Mouse (Mus musculus) megakaryocyte, embryonic 14.5 days (primary cell): ENCODE results near the gene Sae1. TPM values are rescaled to one million over a fixed set of nuclear protein-coding genes. Genes with fewer than 3 reads are reported as not detected.

Experiments used
- H3K27me3 ChIP-seq: replicated peaks from 2 replicates; pipeline ENCODE3; 2012; ENCODE audit warnings: inconsistent platforms
- H3K36me3 ChIP-seq: replicated peaks from 2 replicates; pipeline ENCODE3; 2012; ENCODE audit warnings: low read length, inconsistent platforms, mixed read lengths
- H3K4me1 ChIP-seq: 2 replicates; pipeline ENCODE4 v1.6.1; 2012; ENCODE audit warnings: inconsistent platforms
- H3K4me3 ChIP-seq: replicated peaks from 2 replicates; pipeline ENCODE3; 2012; ENCODE audit warnings: moderate library complexity, mild to moderate bottlenecking, inconsistent platforms
- H3K9me3 ChIP-seq: 2 replicates; pipeline ENCODE4 v1.6.1; 2012; ENCODE audit warnings: inconsistent platforms
- FLI1 ChIP-seq: IDR thresholded peaks from 2 replicates; pipeline ENCODE4 v1.6.1; 2012; ENCODE audit warnings: low read length, inconsistent platforms, mixed read lengths
- GATA1 ChIP-seq: IDR thresholded peaks from 3 replicates; pipeline ENCODE4 v1.6.1; 2012; ENCODE audit warnings: mixed read lengths, low read length, inconsistent platforms, borderline replicate concordance
- polyA plus RNA-seq: library from polyadenylated mRNA; stranded (reverse); fragments of >175 nt; gene quantifications from 2 replicates; pipeline ENCODE4 v1.2.3, GENCODE M21; 2012; ENCODE audit warnings: low replicate concordance; ENCODE audit not compliant: insufficient read depth

Gene Sae1
- polyA plus RNA-seq, 1 experiment: 20.1 TPM

GRCm38 (mm10) chr7:16324661-16325060, 62.9 kb downstream of the Sae1 start:
- Histone ChIP-seq H3K9me3 (no peaks in the 10 kb centered on the region), H3K36me3 (peaks cover 70% of the 10 kb centered on the region), H3K4me3 (no peak overlapping the region), H3K27me3 (no peaks in the 10 kb centered on the region), H3K4me1 (peaks cover 53% of the 10 kb centered on the region)
- no peak for TF ChIP-seq GATA1
- TF ChIP-seq FLI1: no peak

GRCm38 (mm10) chr7:16320479-16320878, 67.1 kb downstream of the Sae1 start:
- H3K36me3 ChIP-seq: peaks cover 67% of the 10 kb centered on the region
- H3K4me1 ChIP-seq: peaks cover 45% of the 10 kb centered on the region
- TF ChIP-seq GATA1 (no peak), FLI1 (no peak)

GRCm38 (mm10) chr7:16319216-16319615, 68.4 kb downstream of the Sae1 start:
- Histone ChIP-seq H3K27me3 (no peaks in the 10 kb centered on the region), H3K9me3 (no peaks in the 10 kb centered on the region), H3K4me1 (peaks cover 57% of the 10 kb centered on the region), H3K4me3 (no peak overlapping the region), H3K36me3 (peaks cover 67% of the 10 kb centered on the region)
- no peak for TF ChIP-seq GATA1
- no peak for TF ChIP-seq FLI1

More at GRCm38 (mm10) chr7:16320479-16320878, 67.1 kb downstream of the Sae1 start:
- no peaks in the 10 kb centered on the region for H3K27me3 ChIP-seq
- H3K4me3 ChIP-seq: no peak overlapping the region
- H3K9me3 ChIP-seq: no peaks in the 10 kb centered on the region

- Histone ChIP-seq H3K36me3 (peaks cover 76% of the 10 kb centered on the region), H3K4me1 (peaks cover 63% of the 10 kb centered on the region), H3K9me3 (no peaks in the 10 kb centered on the region), H3K27me3 (no peaks in the 10 kb centered on the region), H3K4me3 (no peak overlapping the region)
- TF ChIP-seq GATA1: no peak
- TF ChIP-seq FLI1: no peak
Observed at GRCm38 (mm10) chr7:16317094-16317493, 70.5 kb downstream of the Sae1 start.

- Histone ChIP-seq H3K4me1 (peaks cover 52% of the 10 kb centered on the region), H3K4me3 (peak overlapping the region; percentile 78), H3K9me3 (no peaks in the 10 kb centered on the region), H3K27me3 (no peaks in the 10 kb centered on the region), H3K36me3 (peaks cover 79% of the 10 kb centered on the region)
- no peak for TF ChIP-seq FLI1
- TF ChIP-seq GATA1: no peak
Observed at GRCm38 (mm10) chr7:16315222-16315759, 72.3 kb downstream of the Sae1 start.

GRCm38 (mm10) chr7:16314221-16314775, 73.3 kb downstream of the Sae1 start:
- TF ChIP-seq FLI1 (no peak), GATA1 (no peak)
- Histone ChIP-seq H3K9me3 (no peaks in the 10 kb centered on the region), H3K4me1 (peaks cover 47% of the 10 kb centered on the region), H3K36me3 (peaks cover 74% of the 10 kb centered on the region), H3K27me3 (no peaks in the 10 kb centered on the region), H3K4me3 (peak overlapping the region; percentile 99)

GRCm38 (mm10) chr7:16313481-16314220, 74.0 kb downstream of the Sae1 start:
- peaks cover 72% of the 10 kb centered on the region for H3K36me3 ChIP-seq
- H3K27me3 ChIP-seq: no peaks in the 10 kb centered on the region
- TF ChIP-seq FLI1: no peak
- no peak for TF ChIP-seq GATA1
- peak overlapping the region; percentile 99 for H3K4me3 ChIP-seq
- H3K4me1 ChIP-seq: peaks cover 50% of the 10 kb centered on the region
- no peaks in the 10 kb centered on the region for H3K9me3 ChIP-seq

- peaks cover 52% of the 10 kb centered on the region for H3K4me1 ChIP-seq
- TF ChIP-seq GATA1 (no peak), FLI1 (peak; percentile 94)
- H3K4me3 ChIP-seq: peak overlapping the region; percentile 99
- no peaks in the 10 kb centered on the region for H3K9me3 ChIP-seq
- H3K36me3 ChIP-seq: peaks cover 65% of the 10 kb centered on the region
- no peaks in the 10 kb centered on the region for H3K27me3 ChIP-seq
Observed at GRCm38 (mm10) chr7:16312672-16313311, 74.8 kb downstream of the Sae1 start.

GRCm38 (mm10) chr7:16312011-16312671, 75.5 kb downstream of the Sae1 start:
- Histone ChIP-seq H3K4me3 (peak overlapping the region; percentile 99), H3K36me3 (peaks cover 59% of the 10 kb centered on the region), H3K27me3 (no peaks in the 10 kb centered on the region), H3K4me1 (peaks cover 52% of the 10 kb centered on the region), H3K9me3 (no peaks in the 10 kb centered on the region)
- TF ChIP-seq GATA1 (no peak), FLI1 (no peak)
